17 mouse cellular contexts compared by ENCODE assay signal in the genomic region with DNA sequence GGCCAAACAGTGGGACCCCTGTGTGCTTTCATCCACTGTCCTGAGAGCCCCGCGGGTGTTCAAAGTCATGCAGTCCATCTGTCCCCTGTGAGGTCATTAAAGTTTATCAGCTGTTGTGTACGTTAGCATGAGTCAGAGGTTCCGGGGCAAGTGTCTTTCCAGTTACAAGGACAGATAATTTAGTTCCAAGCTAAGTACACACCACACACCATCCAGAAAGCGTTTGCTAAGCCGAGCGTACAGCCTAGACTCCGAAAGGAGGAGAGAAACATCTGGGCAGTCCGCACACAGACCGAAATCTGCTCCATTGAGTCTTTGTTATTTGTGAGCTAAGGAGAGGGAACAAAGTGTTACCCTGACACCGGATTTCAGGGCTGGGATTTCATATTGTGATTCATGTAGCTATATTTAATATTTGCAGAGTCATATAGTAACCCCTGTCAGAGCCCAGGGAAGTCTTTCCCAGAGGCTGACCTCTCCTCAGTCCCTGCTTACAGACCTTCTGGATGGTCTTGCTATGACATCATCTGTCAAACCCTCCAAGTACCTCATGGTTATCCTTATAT. TPM values are rescaled to one million over a fixed set of nuclear protein-coding genes. Genes with fewer than 3 reads are reported as not detected.
DNase-seq lines count a peak whose midpoint lies in the region; ATAC-seq lines count a peak whose summit lies in the region.
"Had no signal": no experiment of that assay in that cellular context is flagged by ENCODE, and none has a peak within 500 bp of the region (broad histone marks: within the 10 kb centered on the region; RNA-seq: fewer than 3 reads in every experiment).

No protein-coding gene starts in this region.

- H3K27ac ChIP-seq in heart, embryonic 11.5 days (ENCODE audit: low read depth, low read length) = peak overlapping the region; percentile 54
- H3K27ac ChIP-seq in liver, embryonic 12.5 days = 0 out of 2 replicates have a peak overlapping the region, but pooled peaks have one; percentile 0
- H3K27ac ChIP-seq: hindbrain, postnatal 0 days; limb, embryonic 13.5 days; midbrain, embryonic 10.5 days; neural tube, embryonic 12.5 days had no signal

- no peak for ATAC-seq in heart, embryonic 11.5 days (replicated peaks; ENCODE audit: insufficient number of reproducible peaks, low FRiP score, low TSS enrichment)
- peak; percentile 58 for ATAC-seq in liver, embryonic 12.5 days
- ATAC-seq in inflammation-experienced regulatory T-cells, adult 6 months = no peak
- ATAC-seq: hindbrain, postnatal 0 days had no signal

- DNase-seq in 416B (ENCODE audit: low read depth) = peak; percentile 84
- DNase-seq in NIH3T3 (ENCODE audit: low read depth) = peak; percentile 35
- no peak for DNase-seq in urinary bladder, postnatal 10 days (ENCODE audit: low spot score)
- no peak for DNase-seq in cerebellum, postnatal 14 days
- DNase-seq in MN1 (ENCODE audit: low spot score) = no peak
- DNase-seq: cerebellum, postnatal 36 days; gastrocnemius, postnatal 14 days; right cerebral cortex, postnatal 25 days; thymus, postnatal 14 days had no signal

- H3K36me3 ChIP-seq in heart, embryonic 11.5 days (ENCODE audit: control insufficient read depth, insufficient read depth, low read length) = no peaks in the 10 kb centered on the region
- H3K36me3 ChIP-seq in liver, embryonic 12.5 days = no peaks in the 10 kb centered on the region
- H3K36me3 ChIP-seq: limb, embryonic 13.5 days; midbrain, embryonic 10.5 days; neural tube, embryonic 12.5 days had no signal

- 34% methylated on average over 11 of the region's 11 CpGs for WGBS in heart, embryonic 11.5 days (ENCODE audit: insufficient replicate concordance)
- 53% methylated on average over 11 of the region's 11 CpGs for WGBS in liver, embryonic 12.5 days (ENCODE audit: insufficient replicate concordance)

- H3K9me3 ChIP-seq in heart, embryonic 11.5 days (replicated peaks; ENCODE audit: control insufficient read depth, low read length) = no peaks in the 10 kb centered on the region
- no peaks in the 10 kb centered on the region for H3K9me3 ChIP-seq in liver, embryonic 12.5 days (replicated peaks)
- H3K9me3 ChIP-seq: limb, embryonic 13.5 days; midbrain, embryonic 10.5 days; neural tube, embryonic 12.5 days had no signal

- H3K9ac ChIP-seq in heart, embryonic 11.5 days (ENCODE audit: low read depth, low read length) = peak overlapping the region; percentile 29; the same call in 1 of the 2 replicates
- no peak overlapping the region for H3K9ac ChIP-seq in liver, embryonic 12.5 days
- H3K9ac ChIP-seq: limb, embryonic 13.5 days; neural tube, embryonic 12.5 days had no signal

- H3K4me3 ChIP-seq in heart, embryonic 11.5 days (ENCODE audit: low read depth, low read length) = no peak overlapping the region
- H3K4me3 ChIP-seq in liver, embryonic 12.5 days = no peak overlapping the region
- H3K4me3 ChIP-seq: erythroblast, embryonic 14.5 days; limb, embryonic 13.5 days; midbrain, embryonic 10.5 days; neural tube, embryonic 12.5 days had no signal

- peaks cover 12% of the 10 kb centered on the region for H3K4me1 ChIP-seq in heart, embryonic 11.5 days (ENCODE audit: control insufficient read depth, insufficient read depth, low read length)
- peaks cover 17% of the 10 kb centered on the region; the same call in 1 of the 2 replicates for H3K4me1 ChIP-seq in liver, embryonic 12.5 days
- H3K4me1 ChIP-seq: limb, embryonic 13.5 days; neural tube, embryonic 12.5 days had no signal

- no peaks in the 10 kb centered on the region for H3K27me3 ChIP-seq in heart, embryonic 11.5 days (ENCODE audit: control insufficient read depth, insufficient read depth, low read length)
- no peaks in the 10 kb centered on the region for H3K27me3 ChIP-seq in liver, embryonic 12.5 days (replicated peaks)
- H3K27me3 ChIP-seq: limb, embryonic 13.5 days; neural tube, embryonic 12.5 days had no signal

- H3K4me2 ChIP-seq in heart, embryonic 11.5 days = peak overlapping the region; percentile 12
- H3K4me2 ChIP-seq in liver, embryonic 12.5 days = no peak overlapping the region
- H3K4me2 ChIP-seq: limb, embryonic 13.5 days; neural tube, embryonic 12.5 days had no signal

RNA-seq across cellular contexts. Expression of a gene that starts 18.0 kb away (rescaled TPM):
- polyA plus RNA-seq in heart, embryonic 11.5 days (2014; fragmentation: Nextera tagmentation; extraction: Ambion mirVana) = 47.4 and 54.6 TPM in 2 replicates
- polyA plus RNA-seq in liver, embryonic 12.5 days (2016; fragmentation: Nextera tagmentation; extraction: Ambion mirVana) = 25.8 and 27.7 TPM in 2 replicates
- polyA plus RNA-seq in inflammation-experienced regulatory T-cells, adult 6 months (2017; shearing (Covaris generic)) = 10 to 100 TPM; 75.1 to 91.9 (median 89.0) TPM

RNA-seq across cellular contexts. Expression of a gene that starts 25.2 kb away (rescaled TPM):
- polyA plus RNA-seq in heart, embryonic 11.5 days (2014; fragmentation: Nextera tagmentation; extraction: Ambion mirVana) = 9.0 and 11.6 TPM in 2 replicates
- polyA plus RNA-seq in liver, embryonic 12.5 days (2016; fragmentation: Nextera tagmentation; extraction: Ambion mirVana) = 4.8 and 4.9 TPM in 2 replicates
- 10 to 100 TPM; 22.3 to 29.7 (median 25.2) TPM for polyA plus RNA-seq in inflammation-experienced regulatory T-cells, adult 6 months (2017; shearing (Covaris generic))

Comparison
In these comparisons a context has a peak if more than half of its experiments do, and no peak if none do; other contexts are left out.
1. DNase-seq: peak in 416B (single experiment) and NIH3T3 (single experiment); none in urinary bladder, postnatal 10 days (single experiment), cerebellum, postnatal 14 days (0 of 2) and MN1 (single experiment).